Mouse (Mus musculus): ENCODE data around the gene Cyp2e1.

Cyp2e1 gene

DNA sequence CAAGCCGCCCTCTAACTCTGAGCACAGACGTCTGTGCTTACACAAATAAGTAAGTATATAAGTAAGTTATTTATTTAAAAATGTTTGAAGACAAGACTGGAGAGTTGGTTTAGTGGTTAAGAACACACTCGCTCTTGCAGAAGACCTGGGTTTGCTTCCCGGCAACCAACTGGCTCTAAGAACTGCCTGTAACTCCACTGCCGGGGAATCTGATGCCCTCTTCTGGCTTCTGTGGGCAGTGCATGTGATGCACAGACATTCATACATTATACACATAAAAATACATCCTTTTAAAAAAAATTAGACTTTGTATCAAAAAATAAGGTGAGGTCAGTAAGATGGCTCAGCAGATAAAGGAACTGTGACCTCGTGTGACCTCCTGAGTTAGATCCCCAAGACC, 47.0 kb downstream of the Cyp2e1 start:
- DNase-seq (ENCODE audit: low read depth), result no peak

DNA sequence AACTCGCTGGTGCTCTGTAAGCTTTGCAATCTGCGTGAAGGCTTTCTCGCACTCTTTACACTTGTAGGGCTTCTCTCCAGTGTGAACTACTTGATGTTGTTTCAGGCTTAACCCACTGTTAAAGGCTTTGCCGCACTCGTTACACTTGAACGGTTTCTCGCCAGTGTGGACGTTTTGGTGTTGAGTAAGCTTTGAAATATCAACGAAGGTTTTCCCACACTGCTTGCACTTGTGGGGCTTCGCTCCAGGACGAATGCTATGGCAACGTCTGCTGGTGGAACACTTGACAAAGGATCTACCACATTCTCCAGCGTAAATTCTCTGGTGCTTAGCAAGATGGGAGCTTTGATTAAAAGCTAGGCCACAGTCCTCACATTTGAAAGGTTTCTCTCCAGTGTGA, 48.2 kb downstream of the Cyp2e1 start:
- no peak for DNase-seq (ENCODE audit: low read depth)

- DNase-seq (ENCODE audit: low read depth), result no peak
These were observed 49.3 kb downstream of the Cyp2e1 start for GRCm38 (mm10) chr7:140812850-140813249.

- no peak for DNase-seq (ENCODE audit: low read depth)
These were observed 56.6 kb downstream of the Cyp2e1 start for GRCm38 (mm10) chr7:140820173-140820572.

- no peak for DNase-seq (ENCODE audit: low read depth)
These were observed 57.7 kb downstream of the Cyp2e1 start for GRCm38 (mm10) chr7:140821305-140821652.

- no peak for DNase-seq (ENCODE audit: low read depth)
These were observed 58.3 kb downstream of the Cyp2e1 start, which contains the start of gene Zfp941 for GRCm38 (mm10) chr7:140821653-140822329. TSS of gene Zfp941 (minus strand) at chr7:140822178.

DNA sequence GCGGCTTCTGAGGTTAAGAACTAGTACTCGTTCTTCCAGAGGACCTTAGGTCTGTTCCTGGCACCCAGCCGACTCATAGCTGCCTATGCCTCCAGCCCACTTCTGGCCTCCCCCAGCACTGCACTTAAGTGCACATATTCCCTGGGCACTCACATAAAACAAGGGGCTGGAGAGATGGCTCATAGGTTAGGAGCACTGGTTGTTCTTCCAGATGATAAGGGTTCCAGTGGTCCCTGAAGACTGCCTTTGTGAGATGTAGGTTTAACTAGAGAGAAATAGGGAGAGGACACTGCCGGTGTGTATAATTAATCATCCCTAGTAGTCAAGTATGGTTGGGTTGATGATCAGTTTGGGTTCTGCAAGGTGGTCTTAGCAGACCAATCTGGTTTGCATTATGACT, 59.2 kb downstream of the Cyp2e1 start:
- no peak for DNase-seq (ENCODE audit: low read depth)
